Comparison of ENCODE assay signal across 18 mouse cellular contexts in the genomic region with DNA sequence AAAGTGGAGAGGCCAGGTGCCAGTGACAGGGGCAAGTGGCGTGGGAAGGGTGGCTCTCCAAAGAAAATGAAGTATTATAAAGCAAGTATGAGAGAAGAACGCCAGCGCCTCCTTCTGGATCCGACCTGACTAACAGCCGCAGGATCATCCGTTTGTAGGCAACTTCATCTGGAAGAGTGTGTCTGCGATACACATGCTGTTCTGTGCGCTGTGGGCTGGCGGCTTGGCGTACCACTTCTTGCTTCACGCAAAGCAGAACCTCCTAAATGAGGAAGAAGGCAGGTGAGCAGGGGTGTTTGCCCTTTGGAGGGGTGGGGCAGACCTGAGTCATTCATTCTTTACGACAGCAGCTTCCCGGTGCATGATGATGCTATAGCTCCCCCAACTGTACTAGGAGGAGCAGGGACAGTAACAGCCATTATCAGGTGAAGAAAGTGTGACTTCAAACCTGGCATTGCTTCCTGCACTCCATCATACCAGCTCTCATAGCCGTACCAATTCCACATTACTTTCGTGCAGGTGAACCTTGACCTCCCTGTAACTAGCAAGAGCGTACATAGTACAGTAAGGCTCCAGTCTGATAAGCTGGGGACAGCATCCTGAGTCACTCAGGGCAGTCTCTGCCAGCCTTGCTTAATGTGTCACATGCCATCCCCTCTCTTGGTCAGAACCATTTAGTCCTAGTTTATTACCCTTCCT. TPM values are rescaled to one million over a fixed set of nuclear protein-coding genes. Genes with fewer than 3 reads are reported as not detected.
DNase-seq lines count a peak whose midpoint lies in the region; ATAC-seq and TF ChIP-seq lines count a peak whose summit lies in the region.
"Had no signal": no experiment of that assay in that cellular context is flagged by ENCODE, and none has a peak within 500 bp of the region (broad histone marks: within the 10 kb centered on the region; RNA-seq: fewer than 3 reads in every experiment).

No protein-coding gene starts in this region.

- 58% methylated on average over 16 of the region's 16 CpGs for WGBS in kidney, embryonic 15.5 days
- WGBS in bone marrow, adult 2 months, result 44% methylated on average over 16 of the region's 16 CpGs

- no peak overlapping the region for H3K4me2 ChIP-seq in kidney, embryonic 15.5 days
- H3K4me2 ChIP-seq: embryonic facial prominence, embryonic 13.5 days; limb, embryonic 13.5 days had no signal

- DNase-seq in kidney, adult 9 months, result no peak
- DNase-seq in ES-CJ7 (ENCODE audit: low read depth, low spot score), result peak; percentile 72
- no peak for DNase-seq in right cerebral cortex, postnatal 25 days
- DNase-seq: cerebellum, adult 9-11 months; heart, postnatal 10 days; kidney, adult 11 months; lung, postnatal 4 days; right cerebral cortex, postnatal 14 days had no signal

- H3K4me1 ChIP-seq in kidney, embryonic 15.5 days, result no peaks in the 10 kb centered on the region
- H3K4me1 ChIP-seq in bone marrow, adult 2 months (ENCODE audit: control insufficient read depth, insufficient read depth, low read length), result no peaks in the 10 kb centered on the region
- H3K4me1 ChIP-seq: embryonic facial prominence, embryonic 13.5 days; limb, embryonic 13.5 days had no signal

- ATAC-seq in kidney, embryonic 15.5 days (replicated peaks; ENCODE audit: low FRiP score), result 0 out of 2 replicates have a peak, but pooled peaks have one; percentile 25
- ATAC-seq in megakaryocyte, adult 5-6 weeks (ENCODE audit: poor library complexity, severe bottlenecking), result peak; percentile 96
- no peak for ATAC-seq in activated CD4-positive, CD25-positive, alpha-beta regulatory T cell, adult 4 months
- ATAC-seq: forebrain, embryonic 14.5 days; midbrain, embryonic 16.5 days had no signal

- H3K27me3 ChIP-seq in kidney, embryonic 15.5 days, result no peaks in the 10 kb centered on the region
- H3K27me3 ChIP-seq: embryonic facial prominence, embryonic 13.5 days; limb, embryonic 13.5 days had no signal

- TF ChIP-seq CTCF in bone marrow, adult 2 months (IDR thresholded peaks at IDR 0.05; ENCODE audit: control insufficient read depth, insufficient read depth, low read length), result 0 out of 2 replicates have a peak, but pooled peaks have one; percentile 1

- no peak for TF ChIP-seq POLR2A in bone marrow, adult 2 months (IDR thresholded peaks at IDR 0.05; ENCODE audit: borderline replicate concordance, control insufficient read depth, low read depth, low read length)

- H3K9me3 ChIP-seq in kidney, embryonic 15.5 days (replicated peaks), result no peaks in the 10 kb centered on the region
- H3K9me3 ChIP-seq: embryonic facial prominence, embryonic 13.5 days; limb, embryonic 13.5 days had no signal

- H3K27ac ChIP-seq in kidney, embryonic 15.5 days, result no peak overlapping the region
- no peak overlapping the region for H3K27ac ChIP-seq in bone marrow, adult 2 months (ENCODE audit: control insufficient read depth, insufficient read depth, low read depth, low read length, poor library complexity)
- H3K27ac ChIP-seq: embryonic facial prominence, embryonic 13.5 days; limb, embryonic 13.5 days had no signal

- no peak overlapping the region for H3K9ac ChIP-seq in kidney, embryonic 15.5 days
- H3K9ac ChIP-seq: embryonic facial prominence, embryonic 13.5 days; limb, embryonic 13.5 days had no signal

- H3K4me3 ChIP-seq in kidney, embryonic 15.5 days (replicated peaks), result no peak overlapping the region
- H3K4me3 ChIP-seq in bone marrow, adult 2 months (replicated peaks; ENCODE audit: control insufficient read depth, low read depth, low read length), result no peak overlapping the region
- H3K4me3 ChIP-seq: embryonic facial prominence, embryonic 13.5 days; limb, embryonic 13.5 days had no signal

- H3K36me3 ChIP-seq in kidney, embryonic 15.5 days, result no peaks in the 10 kb centered on the region
- H3K36me3 ChIP-seq: embryonic facial prominence, embryonic 13.5 days; limb, embryonic 13.5 days had no signal

RNA-seq across cellular contexts. Expression of a gene that starts 6.1 kb away (rescaled TPM):
- 1.4 and 1.6 TPM in 2 replicates for polyA plus RNA-seq in kidney, embryonic 15.5 days (2015; fragmentation: Nextera tagmentation; extraction: Ambion mirVana)
- 0.61 TPM in 1 of 2 replicates, not detected in the other for polyA plus RNA-seq in bone marrow, adult 2 months (2011; ENCODE audit: insufficient read depth, insufficient read length, low replicate concordance, missing spikeins)
- 2.3 and 2.5 TPM in 2 replicates for total RNA-seq in megakaryocyte, adult 5-6 weeks (2015)
- total RNA-seq in megakaryocyte, adult 5-6 weeks (2017), result 1.7 and 3.2 TPM in 2 replicates
- polyA plus RNA-seq in activated CD4-positive, CD25-positive, alpha-beta regulatory T cell, adult 4 months (2017; shearing (Covaris generic)), result 1 to 10 TPM in 1 of 2 experiments, under 1 TPM in 1; 0.63 to 1.0 TPM

RNA-seq across cellular contexts. Expression of a gene that starts 21.3 kb away (rescaled TPM):
- 21.1 and 24.6 TPM in 2 replicates for polyA plus RNA-seq in kidney, embryonic 15.5 days (2015; fragmentation: Nextera tagmentation; extraction: Ambion mirVana)
- polyA plus RNA-seq in bone marrow, adult 2 months (2011; ENCODE audit: insufficient read depth, insufficient read length, low replicate concordance, missing spikeins), result 6.9 and 15.4 TPM in 2 replicates
- 37.3 and 38.8 TPM in 2 replicates for total RNA-seq in megakaryocyte, adult 5-6 weeks (2015)
- 28.5 and 37.2 TPM in 2 replicates for total RNA-seq in megakaryocyte, adult 5-6 weeks (2017)
- polyA plus RNA-seq in activated CD4-positive, CD25-positive, alpha-beta regulatory T cell, adult 4 months (2017; shearing (Covaris generic)), result 10 to 100 TPM; 66.8 to 67.3 TPM

RNA-seq across cellular contexts. Expression of a gene that starts 21.4 kb away (rescaled TPM):
- 17.8 and 19.2 TPM in 2 replicates for polyA plus RNA-seq in kidney, embryonic 15.5 days (2015; fragmentation: Nextera tagmentation; extraction: Ambion mirVana)
- 3.2 and 5.0 TPM in 2 replicates for polyA plus RNA-seq in bone marrow, adult 2 months (2011; ENCODE audit: insufficient read depth, insufficient read length, low replicate concordance, missing spikeins)
- total RNA-seq in megakaryocyte, adult 5-6 weeks (2015), result 5.5 and 6.7 TPM in 2 replicates
- total RNA-seq in megakaryocyte, adult 5-6 weeks (2017), result 19.1 and 20.6 TPM in 2 replicates
- 1 to 10 TPM; 6.9 to 8.9 TPM for polyA plus RNA-seq in activated CD4-positive, CD25-positive, alpha-beta regulatory T cell, adult 4 months (2017; shearing (Covaris generic))

RNA-seq across cellular contexts. Expression of a gene that starts 47.0 kb away (rescaled TPM):
- polyA plus RNA-seq in kidney, embryonic 15.5 days (2015; fragmentation: Nextera tagmentation; extraction: Ambion mirVana), result 11.4 and 16.9 TPM in 2 replicates
- not detected in 2 replicates for polyA plus RNA-seq in bone marrow, adult 2 months (2011; ENCODE audit: insufficient read depth, insufficient read length, low replicate concordance, missing spikeins)
- total RNA-seq in megakaryocyte, adult 5-6 weeks (2015), result 0.07 TPM in 1 of 2 replicates, not detected in the other
- not detected in 2 replicates for total RNA-seq in megakaryocyte, adult 5-6 weeks (2017)
- under 1 TPM in 1 of 2 experiments, not detected in 1; 0.19 TPM for polyA plus RNA-seq in activated CD4-positive, CD25-positive, alpha-beta regulatory T cell, adult 4 months (2017; shearing (Covaris generic))
- polyA plus RNA-seq: gonadal fat pad, adult 2 months; urinary bladder, adult 2 months had no signal
